Mouse (Mus musculus) midbrain, embryonic 11.5 days (tissue): ENCODE data around the gene Neurl1a. TPM values are rescaled to one million over a fixed set of nuclear protein-coding genes. Genes with fewer than 3 reads are reported as not detected.

Experiments
- ATAC-seq: fragments of 200-750 bp; cut with Nextera tagmentation; 2 replicates; pipeline ENCODE4 v1.8.0; 2017; ENCODE audit warnings: moderate TSS enrichment, moderate library complexity; ENCODE audit not compliant: low FRiP score
- DNase-seq: peaks from one replicate; pipeline ENCODE4 v3.0.0; 2015; ENCODE audit warnings: low spot score; ENCODE audit errors: missing footprints
- H3K27ac ChIP-seq: fragments of 300-500 bp; sonication (generic); 2 replicates; pipeline ENCODE4 v1.5.1; 2014; ENCODE audit warnings: low read depth, low read length
- H3K27me3 ChIP-seq: fragments of 300-500 bp; sonication (generic); 2 replicates; pipeline ENCODE4 v1.6.1; 2014; ENCODE audit warnings: mild to moderate bottlenecking, low read length, moderate library complexity, mixed read lengths; ENCODE audit not compliant: control insufficient read depth, insufficient read depth
- H3K36me3 ChIP-seq: fragments of 300-500 bp; sonication (generic); 2 replicates; pipeline ENCODE4 v1.6.1; 2014; ENCODE audit warnings: mild to moderate bottlenecking, low read length, moderate library complexity, mixed read lengths; ENCODE audit not compliant: control insufficient read depth, insufficient read depth
- H3K4me1 ChIP-seq: fragments of 300-500 bp; sonication (generic); 2 replicates; pipeline ENCODE4 v1.6.1; 2014; ENCODE audit warnings: low read length; ENCODE audit not compliant: control insufficient read depth, insufficient read depth
- H3K4me2 ChIP-seq: fragments of 300-500 bp; sonication (generic); 2 replicates; pipeline ENCODE4 v1.6.1; 2014; ENCODE audit warnings: mild to moderate bottlenecking, moderate library complexity
- H3K4me3 ChIP-seq: fragments of 300-500 bp; sonication (generic); 2 replicates; pipeline ENCODE4 v1.5.1; 2014; ENCODE audit warnings: low read depth, low read length
- H3K9ac ChIP-seq: fragments of 300-500 bp; sonication (generic); 2 replicates; pipeline ENCODE4 v1.6.1; 2014; ENCODE audit warnings: low read length
- H3K9me3 ChIP-seq: fragments of 300-500 bp; sonication (generic); 2 replicates; pipeline ENCODE4 v1.6.1; 2016; ENCODE audit warnings: low read length; ENCODE audit not compliant: control insufficient read depth
- WGBS: fragments of 180-500 bp; shearing (Covaris S2); extraction: QIAGEN DNeasy Blood & Tissue Kit; methylation state at CpG from one replicate; pipeline ENCODE4 v1.1.7; 2014; 5-methylcytosine and 5-hydroxymethylcytosine counted together
- microRNA-seq: library from miRNA; unstranded; fragments of <30 nt; microRNA quantifications from one replicate; pipeline ENCODE4, GENCODE M21; 2017
- polyA plus RNA-seq: library from polyadenylated mRNA; unstranded; fragments of >200 nt; fragmentation: Nextera tagmentation; extraction: Ambion mirVana; gene quantifications from 2 replicates; pipeline ENCODE4 v1.2.1, GENCODE M21; 2014

Neurl1a gene
- polyA plus RNA-seq, 1 experiment from 2014 or later: 4.0 TPM

DNA sequence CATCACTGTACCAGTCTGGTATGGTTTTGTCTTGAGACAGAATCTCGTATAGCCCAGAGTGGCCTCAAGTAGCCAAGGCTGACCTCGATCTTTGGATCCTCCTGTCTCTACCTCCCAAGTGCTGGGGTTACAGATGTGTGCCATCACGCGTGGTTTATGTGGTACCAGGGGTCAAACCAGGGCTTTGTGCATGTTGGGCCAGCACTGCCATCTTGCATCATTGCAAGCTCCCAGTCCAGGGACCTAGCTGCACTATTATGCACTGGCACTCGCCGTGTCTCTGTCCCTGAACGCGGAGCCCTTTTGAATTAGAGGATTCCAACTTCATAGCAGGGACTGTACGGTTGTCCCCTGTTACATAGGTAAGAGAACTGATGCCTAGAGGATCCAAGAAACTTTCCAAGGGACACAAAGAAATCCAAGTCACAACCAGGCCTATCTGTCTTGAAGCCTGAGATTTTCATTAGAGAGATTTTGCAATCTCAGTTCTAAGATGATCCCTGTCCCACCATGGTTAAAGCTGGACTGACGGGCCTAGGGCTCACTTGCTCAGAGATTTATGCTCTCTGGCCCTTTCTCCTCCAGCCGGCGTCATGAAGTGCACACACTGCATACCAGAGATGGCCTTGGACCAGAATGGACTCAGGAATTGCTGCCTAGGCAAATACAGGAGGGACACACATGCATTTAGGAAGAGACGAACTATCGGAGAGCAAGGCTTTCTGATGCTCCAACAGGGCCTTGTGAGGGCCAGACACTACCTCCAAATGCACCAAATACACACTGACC is 127.7 kb downstream of the Neurl1a start:
- ATAC-seq: no peak
- no peaks in the 10 kb centered on the region for H3K9me3 ChIP-seq
- no peaks in the 10 kb centered on the region for H3K36me3 ChIP-seq
- H3K9ac ChIP-seq: no peak overlapping the region
- no peak for DNase-seq
- WGBS: 92% methylated on average over 14 of the region's 14 CpGs
- H3K27me3 ChIP-seq: no peaks in the 10 kb centered on the region
- H3K4me2 ChIP-seq: no peak overlapping the region
- no peak overlapping the region for H3K27ac ChIP-seq
- H3K4me3 ChIP-seq: no peak overlapping the region
- H3K4me1 ChIP-seq: peaks cover 13% of the 10 kb centered on the region

GRCm38 (mm10) chr19:47306917-47307315 is 128.3 kb downstream of the Neurl1a start:
- Histone ChIP-seq H3K9me3 (no peaks in the 10 kb centered on the region), H3K27ac (no peak overlapping the region), H3K4me3 (no peak overlapping the region), H3K4me1 (peaks cover 7% of the 10 kb centered on the region), H3K36me3 (no peaks in the 10 kb centered on the region), H3K27me3 (no peaks in the 10 kb centered on the region), H3K9ac (no peak overlapping the region), H3K4me2 (no peak overlapping the region)
- no peak for ATAC-seq
- 93% methylated on average over 8 of the region's 8 CpGs for WGBS
- no peak for DNase-seq

Small RNAs within 50 kb of the gene (microRNA-seq; reads per million reads assigned to microRNA genes)
- gene Mir6995: not detected

Other genes with a start within 250 kb of the Neurl1a start
- gene Ina, start 164.1 kb upstream of the Neurl1a start, polyA plus RNA-seq: 179 and 186 TPM in 2 replicates
- 73.5 and 79.6 TPM in 2 replicates for gene Nt5c2, start 163.7 kb upstream of the Neurl1a start, polyA plus RNA-seq
- gene Pcgf6, start 127.9 kb upstream of the Neurl1a start, polyA plus RNA-seq: 33.7 and 34.3 TPM in 2 replicates
- 10.9 and 12.1 TPM in 2 replicates for gene Taf5, start 111.1 kb upstream of the Neurl1a start, polyA plus RNA-seq
- 1,071 and 1,179 TPM in 2 replicates for gene Usmg5, start 88.2 kb upstream of the Neurl1a start, polyA plus RNA-seq
- gene Pdcd11, start 88.1 kb upstream of the Neurl1a start, polyA plus RNA-seq: 9.1 and 9.7 TPM in 2 replicates
- gene Calhm2, start 40.5 kb upstream of the Neurl1a start, polyA plus RNA-seq: 0.37 and 0.90 TPM in 2 replicates
- gene Calhm1, start 34.6 kb upstream of the Neurl1a start, polyA plus RNA-seq: not detected in 2 replicates
- not detected in 2 replicates for gene Calhm3, start 21.1 kb upstream of the Neurl1a start, polyA plus RNA-seq